7 mouse cellular contexts compared by ENCODE assay signal in genomic region chr2:120539778-120540208, GRCm38 (mm10). TPM values are rescaled to one million over a fixed set of nuclear protein-coding genes. Genes with fewer than 3 reads are reported as not detected.
DNase-seq lines count a peak whose midpoint lies in the region; ATAC-seq and TF ChIP-seq lines count a peak whose summit lies in the region.

No protein-coding gene starts in this region.

- H3K9me3 ChIP-seq in hindbrain, embryonic 16.5 days (ENCODE audit: control insufficient read depth, low read length) = no peaks in the 10 kb centered on the region

- peak; percentile 27 for DNase-seq in R1 (ENCODE audit: low read depth, low spot score)
- peak; percentile 96 for DNase-seq in brain, embryonic 14.5 days (ENCODE audit: low read depth)
- DNase-seq in gastrocnemius, postnatal 10 days = peak; percentile 69
- DNase-seq in left cerebral cortex, adult 11 months (ENCODE audit: low spot score) = peak; percentile 75
- DNase-seq in spleen, postnatal 36 days (ENCODE audit: low spot score in 2 of 2) = peak; percentile 48 to 63

- H3K27ac ChIP-seq in hindbrain, embryonic 16.5 days (ENCODE audit: low read depth, low read length) = no peak overlapping the region

- 5% methylated on average over 1 of the region's 1 CpGs for WGBS in hindbrain, embryonic 16.5 days

- no peaks in the 10 kb centered on the region for H3K36me3 ChIP-seq in hindbrain, embryonic 16.5 days (ENCODE audit: control insufficient read depth, insufficient read depth, low read length)

- H3K9ac ChIP-seq in hindbrain, embryonic 16.5 days (ENCODE audit: low read depth, low read length) = no peak overlapping the region

- H3K4me2 ChIP-seq in hindbrain, embryonic 16.5 days (ENCODE audit: low read length) = peak overlapping the region; percentile 11; the same call in 1 of the 2 replicates

- TF ChIP-seq CTCF in brain, embryonic 14.5 days (IDR thresholded peaks at IDR 0.05; ENCODE audit: borderline replicate concordance, extremely low read depth, insufficient read depth, insufficient read length) = no peak

- H3K4me1 ChIP-seq in hindbrain, embryonic 16.5 days (ENCODE audit: control insufficient read depth, insufficient read depth, low read depth, low read length) = no peaks in the 10 kb centered on the region; the same call in 1 of the 2 replicates

- TF ChIP-seq POLR2A in brain, embryonic 14.5 days (IDR thresholded peaks at IDR 0.05; ENCODE audit: borderline replicate concordance, extremely low read depth, insufficient read depth, insufficient read length, poor library complexity, severe bottlenecking) = no peak

- no peak overlapping the region for H3K4me3 ChIP-seq in hindbrain, embryonic 16.5 days (ENCODE audit: low read length)

- peak; percentile 87 for ATAC-seq in hindbrain, embryonic 16.5 days
- peak; percentile 75 for ATAC-seq in megakaryocyte progenitor cell, adult 5-6 weeks (replicated peaks; ENCODE audit: poor library complexity)

- no peaks in the 10 kb centered on the region for H3K27me3 ChIP-seq in hindbrain, embryonic 16.5 days (replicated peaks; ENCODE audit: control insufficient read depth, insufficient read depth, low read length)

RNA-seq across cellular contexts. Expression of gene Zfp106, which starts 23.9 kb away (rescaled TPM):
- polyA plus RNA-seq in brain, embryonic 14.5 days (2012; rRNA removed) = 44.6 and 53.8 TPM in 2 replicates
- total RNA-seq in gastrocnemius, postnatal 10 days (2021) = 100 to 1,000 TPM; 222 to 256 TPM
- 31.7 and 33.1 TPM in 2 replicates for polyA plus RNA-seq in hindbrain, embryonic 16.5 days (2015; fragmentation: Nextera tagmentation; extraction: Ambion mirVana)
- 89.6 and 117 TPM in 2 replicates for total RNA-seq in megakaryocyte progenitor cell, adult 5-6 weeks (2015)
- 91.5 and 94.4 TPM in 2 replicates for total RNA-seq in megakaryocyte progenitor cell, adult 5-6 weeks (2017)

RNA-seq across cellular contexts. Expression of gene Snap23, which starts 27.7 kb away (rescaled TPM):
- 16.0 and 20.8 TPM in 2 replicates for polyA plus RNA-seq in brain, embryonic 14.5 days (2012; rRNA removed)
- total RNA-seq in gastrocnemius, postnatal 10 days (2021) = 10 to 100 TPM; 43.9 to 56.8 TPM
- 18.4 and 19.9 TPM in 2 replicates for polyA plus RNA-seq in hindbrain, embryonic 16.5 days (2015; fragmentation: Nextera tagmentation; extraction: Ambion mirVana)
- 63.4 and 64.3 TPM in 2 replicates for total RNA-seq in megakaryocyte progenitor cell, adult 5-6 weeks (2015)
- total RNA-seq in megakaryocyte progenitor cell, adult 5-6 weeks (2017) = 86.2 and 131 TPM in 2 replicates

Comparison
In these comparisons a context has a peak if more than half of its experiments do, and no peak if none do; other contexts are left out.
1. DNase-seq: peak in every context shown above with its lines; median percentile 96 in brain, embryonic 14.5 days; 75 in left cerebral cortex, adult 11 months; 69 in gastrocnemius, postnatal 10 days; 56 in spleen, postnatal 36 days; 27 in R1.